Mouse (Mus musculus) heart, adult 2 months (tissue): ENCODE measurements around the gene 4930590J08Rik.

Experiments used
- CTCF ChIP-seq: fragments of 200-600 bp; IDR thresholded peaks from 2 replicates; pipeline ENCODE4 v1.8.1; 2022; ENCODE audit warnings: antibody characterized with exemption, mild to moderate bottlenecking, moderate library complexity
- EP300 ChIP-seq: fragments of 200-500 bp; IDR thresholded peaks from 2 replicates; pipeline ENCODE4 v1.6.1; 2011; ENCODE audit warnings: low read depth, low read length, control low read depth; ENCODE audit not compliant: insufficient read depth
- POLR2A ChIP-seq: fragments of 200-500 bp; IDR thresholded peaks from 2 replicates; pipeline ENCODE4 v1.6.1; 2011; ENCODE audit warnings: mild to moderate bottlenecking, low read depth, low read length, control low read depth; ENCODE audit not compliant: insufficient read depth

- TF ChIP-seq CTCF (no peak), POLR2A (no peak), EP300 (no peak)
These were observed 87.5 kb downstream of the 4930590J08Rik start for GRCm38 (mm10) chr6:91990101-91990500.
